Mouse (Mus musculus): ENCODE measurements at regions not wholly inside any gene's neighbourhood (a gene's known extent, or its start where the extent isn't known, plus 50 kb on each side); places are given as distances from the start of the nearest gene placed in this dataset.

- no peaks in the 10 kb centered on the region for H3K9me3 ChIP-seq
- no peak overlapping the region for H3K27ac ChIP-seq
- no peak overlapping the region for H3K4me3 ChIP-seq
- no peaks in the 10 kb centered on the region for H3K36me3 ChIP-seq
- no peaks in the 10 kb centered on the region for H3K27me3 ChIP-seq (replicated peaks)
- H3K4me2 ChIP-seq (replicated peaks): no peak overlapping the region
- ATAC-seq (ENCODE audit: low FRiP score, low read depth): no peak
- H3K9ac ChIP-seq: no peak overlapping the region
- no peaks in the 10 kb centered on the region for H3K4me1 ChIP-seq
- WGBS: 82% methylated on average over 6 of the region's 6 CpGs
Measured at GRCm38 (mm10) chr9:51379589-51379988, 50.9 kb upstream of the 1810046K07Rik start.

- H3K9ac ChIP-seq: no peak overlapping the region
- H3K9me3 ChIP-seq: no peaks in the 10 kb centered on the region
- no peak overlapping the region for H3K27ac ChIP-seq
- no peaks in the 10 kb centered on the region for H3K27me3 ChIP-seq (replicated peaks)
- no peak overlapping the region for H3K4me3 ChIP-seq
- H3K4me1 ChIP-seq: peaks cover 2% of the 10 kb centered on the region; the same call in 1 of the 2 replicates
- no peak for ATAC-seq (ENCODE audit: low FRiP score, low read depth)
- H3K36me3 ChIP-seq: no peaks in the 10 kb centered on the region
- 95% methylated on average over 2 of the region's 2 CpGs for WGBS
- H3K4me2 ChIP-seq (replicated peaks): no peak overlapping the region
Measured at GRCm38 (mm10) chr9:51393921-51394320, 65.2 kb upstream of the 1810046K07Rik start.

DNA sequence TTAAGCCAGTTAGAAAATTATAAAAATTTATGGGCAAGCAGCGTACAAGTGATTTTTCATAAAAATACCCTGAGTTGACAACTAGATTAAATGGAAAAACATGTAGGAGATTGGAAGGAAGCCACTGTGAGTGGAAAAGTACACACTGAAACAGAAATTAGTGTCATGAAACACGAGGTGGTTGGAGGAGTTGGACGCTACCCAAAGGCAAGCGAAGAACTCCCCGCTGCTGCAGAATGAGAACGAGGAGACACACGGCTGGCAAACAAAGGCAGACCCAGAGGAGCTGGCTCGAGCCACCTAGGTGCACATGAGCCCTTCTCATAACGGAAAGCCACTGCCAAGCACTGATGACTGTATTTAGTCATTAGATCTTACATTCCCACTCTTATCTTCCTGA, 65.7 kb upstream of the 1810046K07Rik start:
- ATAC-seq (ENCODE audit: low FRiP score, low read depth): no peak
- Histone ChIP-seq H3K4me2 (replicated peaks) (no peak overlapping the region), H3K4me3 (no peak overlapping the region), H3K9ac (no peak overlapping the region), H3K27me3 (replicated peaks) (no peaks in the 10 kb centered on the region), H3K36me3 (no peaks in the 10 kb centered on the region), H3K9me3 (no peaks in the 10 kb centered on the region), H3K27ac (no peak overlapping the region), H3K4me1 (peaks cover 2% of the 10 kb centered on the region; the same call in 1 of the 2 replicates)
- WGBS: 67% methylated on average over 9 of the region's 9 CpGs

GRCm38 (mm10) chr9:51396801-51397200, 68.1 kb upstream of the 1810046K07Rik start:
- H3K9ac ChIP-seq: no peak overlapping the region
- WGBS: 94% methylated on average over 3 of the region's 3 CpGs
- H3K4me2 ChIP-seq (replicated peaks): no peak overlapping the region
- no peak overlapping the region for H3K27ac ChIP-seq
- peaks cover 2% of the 10 kb centered on the region; the same call in 1 of the 2 replicates for H3K4me1 ChIP-seq
- ATAC-seq (ENCODE audit: low FRiP score, low read depth): no peak
- H3K4me3 ChIP-seq: no peak overlapping the region
- H3K9me3 ChIP-seq: no peaks in the 10 kb centered on the region
- H3K27me3 ChIP-seq (replicated peaks): no peaks in the 10 kb centered on the region
- H3K36me3 ChIP-seq: no peaks in the 10 kb centered on the region

GRCm38 (mm10) chr9:51397589-51398220, 69.0 kb upstream of the 1810046K07Rik start:
- H3K27ac ChIP-seq: no peak overlapping the region
- no peak overlapping the region for H3K9ac ChIP-seq
- ATAC-seq (ENCODE audit: low FRiP score, low read depth): no peak
- H3K9me3 ChIP-seq: no peaks in the 10 kb centered on the region
- 6% methylated on average over 1 of the region's 1 CpGs for WGBS
- no peaks in the 10 kb centered on the region for H3K36me3 ChIP-seq
- H3K27me3 ChIP-seq (replicated peaks): no peaks in the 10 kb centered on the region
- H3K4me2 ChIP-seq (replicated peaks): no peak overlapping the region
- no peak overlapping the region for H3K4me3 ChIP-seq
- H3K4me1 ChIP-seq: peaks cover 2% of the 10 kb centered on the region; the same call in 1 of the 2 replicates

DNA sequence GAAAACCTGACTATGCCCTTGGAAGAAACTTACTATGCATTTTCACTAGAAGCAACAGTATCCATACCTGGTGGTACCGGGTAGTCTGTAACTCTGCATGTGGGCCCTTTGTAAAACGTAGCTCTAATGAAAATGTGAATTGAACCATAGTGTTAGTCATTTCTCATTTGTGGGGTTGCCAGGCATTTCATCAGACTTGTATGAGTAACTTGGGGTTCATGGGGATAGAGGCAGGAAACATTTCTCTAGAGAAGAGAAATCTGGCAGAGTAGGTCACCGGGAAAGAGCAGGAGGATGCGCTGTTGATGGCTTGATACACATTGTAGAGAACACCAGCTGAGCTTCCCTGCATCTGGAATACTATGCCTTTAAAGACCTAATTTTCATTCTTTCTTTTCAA, 70.2 kb upstream of the 1810046K07Rik start:
- no peak overlapping the region for H3K9ac ChIP-seq
- H3K4me3 ChIP-seq: no peak overlapping the region
- H3K4me1 ChIP-seq: peaks cover 2% of the 10 kb centered on the region; the same call in 1 of the 2 replicates
- H3K36me3 ChIP-seq: no peaks in the 10 kb centered on the region
- no peak overlapping the region for H3K4me2 ChIP-seq (replicated peaks)
- WGBS: 85% methylated on average over 4 of the region's 4 CpGs
- H3K27ac ChIP-seq: no peak overlapping the region
- H3K27me3 ChIP-seq (replicated peaks): no peaks in the 10 kb centered on the region
- ATAC-seq (ENCODE audit: low FRiP score, low read depth): no peak
- no peaks in the 10 kb centered on the region for H3K9me3 ChIP-seq

DNA sequence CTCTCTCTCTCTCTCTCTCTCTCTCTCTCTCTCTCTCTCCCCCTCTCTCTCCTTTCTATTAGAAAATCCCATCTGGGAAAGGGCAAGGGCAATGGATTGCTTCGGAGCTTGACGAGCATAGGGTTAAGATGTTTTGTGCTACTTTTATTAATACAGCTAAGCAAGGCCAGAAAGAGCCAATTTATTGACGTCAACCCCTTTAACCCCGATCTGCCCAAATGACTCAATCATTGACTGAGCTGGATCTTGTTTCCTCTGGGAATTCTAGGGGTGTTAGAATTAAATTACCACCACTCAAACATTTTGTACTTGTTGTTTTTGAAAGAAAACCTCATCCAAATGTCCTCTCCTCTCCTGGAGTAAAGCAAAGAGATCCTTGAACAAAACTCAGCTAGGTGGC, 70.6 kb upstream of the 1810046K07Rik start:
- H3K9ac ChIP-seq: no peak overlapping the region
- H3K27me3 ChIP-seq (replicated peaks): no peaks in the 10 kb centered on the region
- peaks cover 2% of the 10 kb centered on the region; the same call in 1 of the 2 replicates for H3K4me1 ChIP-seq
- ATAC-seq (ENCODE audit: low FRiP score, low read depth): no peak
- 58% methylated on average over 4 of the region's 4 CpGs for WGBS
- no peak overlapping the region for H3K4me2 ChIP-seq (replicated peaks)
- H3K27ac ChIP-seq: no peak overlapping the region
- no peaks in the 10 kb centered on the region for H3K36me3 ChIP-seq
- no peak overlapping the region for H3K4me3 ChIP-seq
- no peaks in the 10 kb centered on the region for H3K9me3 ChIP-seq

- Histone ChIP-seq H3K27me3 (replicated peaks) (no peaks in the 10 kb centered on the region), H3K4me2 (replicated peaks) (no peak overlapping the region), H3K4me1 (peaks cover 2% of the 10 kb centered on the region; the same call in 1 of the 2 replicates), H3K27ac (no peak overlapping the region), H3K9ac (no peak overlapping the region), H3K9me3 (no peaks in the 10 kb centered on the region), H3K36me3 (no peaks in the 10 kb centered on the region), H3K4me3 (no peak overlapping the region)
- no peak for ATAC-seq (ENCODE audit: low FRiP score, low read depth)
- WGBS: 89% methylated on average over 3 of the region's 3 CpGs
Measured at GRCm38 (mm10) chr9:51401779-51402178, 73.1 kb upstream of the 1810046K07Rik start.

- no peak overlapping the region for H3K27ac ChIP-seq
- no peak overlapping the region for H3K9ac ChIP-seq
- WGBS: 76% methylated on average over 1 of the region's 1 CpGs
- no peak overlapping the region for H3K4me3 ChIP-seq
- H3K9me3 ChIP-seq: no peaks in the 10 kb centered on the region
- no peaks in the 10 kb centered on the region for H3K27me3 ChIP-seq (replicated peaks)
- no peaks in the 10 kb centered on the region for H3K36me3 ChIP-seq
- H3K4me2 ChIP-seq (replicated peaks): no peak overlapping the region
- no peaks in the 10 kb centered on the region for H3K4me1 ChIP-seq
- ATAC-seq (ENCODE audit: low FRiP score, low read depth): no peak
Measured at GRCm38 (mm10) chr9:51407978-51408377, 79.3 kb upstream of the 1810046K07Rik start.

GRCm38 (mm10) chr9:51418923-51419482, 90.3 kb upstream of the 1810046K07Rik start:
- H3K9ac ChIP-seq: no peak overlapping the region
- no peaks in the 10 kb centered on the region for H3K36me3 ChIP-seq
- no peak for ATAC-seq (ENCODE audit: low FRiP score, low read depth)
- no peaks in the 10 kb centered on the region for H3K4me1 ChIP-seq
- no peak overlapping the region for H3K27ac ChIP-seq
- no peak overlapping the region for H3K4me3 ChIP-seq
- H3K27me3 ChIP-seq (replicated peaks): no peaks in the 10 kb centered on the region
- WGBS: 75% methylated on average over 5 of the region's 5 CpGs
- H3K4me2 ChIP-seq (replicated peaks): no peak overlapping the region
- H3K9me3 ChIP-seq: no peaks in the 10 kb centered on the region

DNA sequence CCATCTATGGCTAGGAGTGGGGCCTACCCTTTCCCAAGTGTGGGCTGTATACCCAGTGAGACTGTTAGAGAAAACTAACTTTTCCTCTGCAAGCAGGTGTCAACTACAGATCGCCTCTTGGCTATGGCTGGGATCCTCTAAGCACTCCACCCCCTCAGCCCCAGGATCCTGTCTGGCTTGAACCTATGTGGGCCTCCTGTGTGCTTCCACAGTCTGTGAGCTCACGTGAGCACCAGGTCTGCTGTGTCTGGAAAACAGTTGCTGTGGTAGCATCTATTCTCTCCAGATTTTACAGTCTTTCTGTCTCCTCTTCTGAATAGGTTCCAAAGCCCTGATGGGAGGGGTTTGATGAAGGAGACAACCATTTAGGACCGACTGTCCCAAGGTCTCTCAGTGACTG, 93.8 kb upstream of the 1810046K07Rik start:
- Histone ChIP-seq H3K27me3 (replicated peaks) (no peaks in the 10 kb centered on the region), H3K9me3 (no peaks in the 10 kb centered on the region), H3K36me3 (no peaks in the 10 kb centered on the region), H3K4me3 (no peak overlapping the region), H3K9ac (no peak overlapping the region), H3K4me2 (replicated peaks) (no peak overlapping the region), H3K27ac (no peak overlapping the region), H3K4me1 (no peaks in the 10 kb centered on the region)
- 58% methylated on average over 3 of the region's 3 CpGs for WGBS
- ATAC-seq (ENCODE audit: low FRiP score, low read depth): no peak

- no peak for ATAC-seq (ENCODE audit: low FRiP score, low read depth)
- 76% methylated on average over 4 of the region's 4 CpGs for WGBS
- no peaks in the 10 kb centered on the region for H3K36me3 ChIP-seq
Measured at GRCm38 (mm10) chr9:51423341-51423740, 94.6 kb upstream of the 1810046K07Rik start.

DNA sequence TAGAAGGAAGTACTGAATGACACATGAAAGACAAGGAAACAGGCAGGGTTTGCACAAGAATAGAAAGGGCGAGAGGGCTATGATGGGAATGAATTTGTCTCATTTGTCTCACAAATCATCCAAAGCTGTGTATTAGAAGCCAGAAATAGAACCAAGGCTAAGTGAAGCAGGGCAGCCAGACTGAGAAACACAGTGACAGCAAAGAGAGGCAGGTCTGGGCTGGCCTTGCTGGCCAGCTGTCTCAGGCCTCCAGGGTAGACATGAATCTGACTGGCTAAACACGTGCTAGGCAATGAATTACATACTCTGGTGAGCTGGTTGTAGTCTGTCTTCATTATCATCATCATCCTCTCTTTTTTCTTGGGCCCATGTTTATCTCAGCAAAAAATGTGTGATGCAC, 101.7 kb upstream of the 1810046K07Rik start:
- Histone ChIP-seq H3K9ac (no peak overlapping the region), H3K27me3 (replicated peaks) (no peaks in the 10 kb centered on the region), H3K4me2 (replicated peaks) (no peak overlapping the region), H3K4me3 (no peak overlapping the region), H3K9me3 (no peaks in the 10 kb centered on the region), H3K27ac (no peak overlapping the region), H3K4me1 (no peaks in the 10 kb centered on the region), H3K36me3 (no peaks in the 10 kb centered on the region)
- WGBS: 69% methylated on average over 2 of the region's 2 CpGs
- no peak for ATAC-seq (ENCODE audit: low FRiP score, low read depth)

More at GRCm38 (mm10) chr9:51423341-51423740, 94.6 kb upstream of the 1810046K07Rik start:
- Histone ChIP-seq H3K4me1 (no peaks in the 10 kb centered on the region), H3K27me3 (replicated peaks) (no peaks in the 10 kb centered on the region), H3K9ac (no peak overlapping the region), H3K4me3 (no peak overlapping the region), H3K9me3 (no peaks in the 10 kb centered on the region), H3K4me2 (replicated peaks) (no peak overlapping the region), H3K27ac (no peak overlapping the region)
